In the genomic region with DNA sequence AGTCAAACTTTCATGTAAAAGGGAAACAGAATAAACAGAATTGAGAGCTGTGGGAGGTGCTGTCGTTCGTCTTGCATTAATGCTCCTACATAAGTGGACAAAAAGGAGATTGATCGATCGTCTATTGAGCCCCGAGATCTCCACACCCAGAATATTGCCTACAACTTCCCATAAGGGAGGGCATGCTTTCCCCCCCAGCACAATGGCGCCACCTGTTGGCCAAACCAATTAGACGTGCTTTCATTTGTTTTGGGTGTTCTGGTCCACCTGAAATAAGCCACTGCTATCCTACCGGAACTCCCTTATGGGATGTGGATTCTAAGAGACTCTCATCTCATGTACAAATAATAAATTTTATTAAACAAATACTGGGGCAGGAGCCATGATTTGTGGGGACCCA, we compare ENCODE assay signal across 9 mouse cellular contexts.
A peak's percentile ranks its signal among the peaks of the same experiment; 100 is the strongest.
DNase-seq lines count a peak whose midpoint lies in the region; ATAC-seq and TF ChIP-seq lines count a peak whose summit lies in the region.
"Had no signal": no experiment of that assay in that cellular context is flagged by ENCODE, and none has a peak within 500 bp of the region (broad histone marks: within the 10 kb centered on the region; RNA-seq: fewer than 3 reads in every experiment).

No protein-coding gene starts in this region.

- H3K4me2 ChIP-seq in heart, postnatal 0 days (ENCODE audit: low read depth, low read length): no peak overlapping the region
- H3K4me2 ChIP-seq in myocyte (ENCODE audit: low read depth): peak overlapping the region; percentile 77
- H3K4me2 ChIP-seq: limb, embryonic 15.5 days had no signal

- no peaks in the 10 kb centered on the region for H3K27me3 ChIP-seq in G1E (ENCODE audit: insufficient read depth, low read length)
- H3K27me3 ChIP-seq in heart, postnatal 0 days (ENCODE audit: control insufficient read depth, insufficient read depth, low read length): no peaks in the 10 kb centered on the region
- no peaks in the 10 kb centered on the region for H3K27me3 ChIP-seq in myocyte (ENCODE audit: control insufficient read depth, insufficient read depth, insufficient read length)
- H3K27me3 ChIP-seq: limb, embryonic 15.5 days had no signal

- ATAC-seq in G1E (ENCODE audit: extremely low read depth, insufficient number of reproducible peaks, low FRiP score, poor library complexity, severe bottlenecking): no peak
- ATAC-seq in heart, postnatal 0 days (ENCODE audit: insufficient read depth, low read depth): no peak

- H3K9ac ChIP-seq in heart, postnatal 0 days (replicated peaks; ENCODE audit: low read depth, low read length): no peak overlapping the region
- H3K9ac ChIP-seq: limb, embryonic 15.5 days had no signal

- TF ChIP-seq EP300 in heart, postnatal 0 days (IDR thresholded peaks at IDR 0.05; ENCODE audit: low read depth): no peak

- WGBS in heart, postnatal 0 days: 55% methylated on average over 8 of the region's 8 CpGs

- H3K9me3 ChIP-seq in G1E (replicated peaks): no peaks in the 10 kb centered on the region
- H3K9me3 ChIP-seq in heart, postnatal 0 days (replicated peaks; ENCODE audit: control insufficient read depth, low read length): no peaks in the 10 kb centered on the region
- H3K9me3 ChIP-seq: limb, embryonic 15.5 days had no signal

- no peaks in the 10 kb centered on the region for H3K4me1 ChIP-seq in G1E (ENCODE audit: insufficient read depth, low read depth, low read length)
- no peaks in the 10 kb centered on the region for H3K4me1 ChIP-seq in heart, postnatal 0 days (ENCODE audit: control insufficient read depth, insufficient read depth)
- H3K4me1 ChIP-seq: limb, embryonic 15.5 days had no signal

- H3K36me3 ChIP-seq in G1E (replicated peaks): no peaks in the 10 kb centered on the region
- H3K36me3 ChIP-seq in heart, postnatal 0 days (replicated peaks; ENCODE audit: control insufficient read depth, insufficient read depth, low read length): no peaks in the 10 kb centered on the region
- no peaks in the 10 kb centered on the region for H3K36me3 ChIP-seq in myocyte (ENCODE audit: control insufficient read depth, insufficient read depth)
- H3K36me3 ChIP-seq: limb, embryonic 15.5 days had no signal

- DNase-seq in gastrocnemius, adult 18-20 months (ENCODE audit: low spot score): peak; percentile 68
- DNase-seq in gastrocnemius, postnatal 25 days: no peak
- no peak for DNase-seq in G1E (ENCODE audit: low spot score)
- DNase-seq in cerebellum, postnatal 10 days: peak; percentile 88 to 89
- no peak for DNase-seq in heart, postnatal 0 days (ENCODE audit: low spot score)
- DNase-seq in layer of hippocampus, postnatal 36 days: peak; percentile 76 to 78
- DNase-seq in testis, postnatal 14 days (ENCODE audit: low spot score): peak; percentile 43

- no peak overlapping the region for H3K27ac ChIP-seq in heart, postnatal 0 days (ENCODE audit: low read depth)
- H3K27ac ChIP-seq: limb, embryonic 15.5 days had no signal

- H3K4me3 ChIP-seq in G1E (ENCODE audit: low read depth, low read length) (no peak overlapping the region), myocyte (peak overlapping the region; percentile 2)
- no peak overlapping the region for H3K4me3 ChIP-seq in heart, postnatal 0 days (ENCODE audit: low read depth, low read length)
- H3K4me3 ChIP-seq: limb, embryonic 15.5 days had no signal

- TF ChIP-seq CTCF in G1E (IDR thresholded peaks at IDR 0.05; ENCODE audit: low read depth, low read length): 0 out of 2 replicates have a peak, but pooled peaks have one; percentile 19
- TF ChIP-seq CTCF in heart, postnatal 0 days (IDR thresholded peaks at IDR 0.05; ENCODE audit: low read depth): peak; percentile 82

- no peak overlapping the region for H3ac ChIP-seq in myocyte (ENCODE audit: control insufficient read depth, insufficient read length)

- no peak for TF ChIP-seq POLR2A in myocyte (IDR thresholded peaks at IDR 0.05; ENCODE audit: insufficient read length, low read depth)

- no peaks in the 10 kb centered on the region for H3K79me2 ChIP-seq in myocyte (ENCODE audit: control insufficient read depth, insufficient read depth)

TF ChIP-seq in myocyte, 11 proteins besides CTCF, POLR2A, EP300 and RAD21:
- TF ChIP-seq REST (IDR thresholded peaks at IDR 0.05; ENCODE audit: insufficient read depth, insufficient read length) (no peak), SRF (IDR thresholded peaks at IDR 0.05; ENCODE audit: control insufficient read depth, insufficient read length, low read depth) (no peak)
TF ChIP-seq in myocyte: peak in this region for 0.

Comparison
In these comparisons a context has a peak if more than half of its experiments do, and no peak if none do; other contexts are left out.
1. DNase-seq: peak in gastrocnemius, adult 18-20 months (single experiment), cerebellum, postnatal 10 days (2 of 2), layer of hippocampus, postnatal 36 days (2 of 2) and testis, postnatal 14 days (single experiment); none in gastrocnemius, postnatal 25 days (single experiment), G1E (single experiment) and heart, postnatal 0 days (single experiment).